Mouse (Mus musculus): ENCODE measurements around the gene Llcfc1. TPM values are rescaled to one million over a fixed set of nuclear protein-coding genes. Genes with fewer than 3 reads are reported as not detected.

The Llcfc1 gene
- polyA plus RNA-seq, 1 experiment from 2014 or later, result not detected

- 79% methylated on average over 5 of the region's 5 CpGs for WGBS
- Histone ChIP-seq H3K9me3 (replicated peaks) (no peaks in the 10 kb centered on the region), H3K27ac (ENCODE audit: poor library complexity, severe bottlenecking) (no peak overlapping the region), H3K9ac (no peak overlapping the region), H3K4me1 (replicated peaks) (no peaks in the 10 kb centered on the region), H3K27me3 (replicated peaks) (no peaks in the 10 kb centered on the region), H3K36me3 (no peaks in the 10 kb centered on the region), H3K4me2 (no peak overlapping the region), H3K4me3 (no peak overlapping the region)
- ATAC-seq (ENCODE audit: insufficient number of reproducible peaks, low FRiP score), result no peak
These were observed 31.1 kb upstream of the Llcfc1 start for GRCm38 (mm10) chr6:41653173-41653572.

- Histone ChIP-seq H3K27me3 (replicated peaks) (no peaks in the 10 kb centered on the region), H3K4me2 (no peak overlapping the region), H3K9ac (no peak overlapping the region), H3K9me3 (replicated peaks) (no peaks in the 10 kb centered on the region), H3K4me1 (replicated peaks) (no peaks in the 10 kb centered on the region), H3K27ac (ENCODE audit: poor library complexity, severe bottlenecking) (no peak overlapping the region), H3K36me3 (no peaks in the 10 kb centered on the region), H3K4me3 (no peak overlapping the region)
- no peak for ATAC-seq (ENCODE audit: insufficient number of reproducible peaks, low FRiP score)
- 63% methylated on average over 8 of the region's 8 CpGs for WGBS
These were observed 29.6 kb upstream of the Llcfc1 start for GRCm38 (mm10) chr6:41654648-41655047.

GRCm38 (mm10) chr6:41658487-41658886, 25.7 kb upstream of the Llcfc1 start:
- H3K9me3 ChIP-seq (replicated peaks), result no peaks in the 10 kb centered on the region
- no peaks in the 10 kb centered on the region for H3K4me1 ChIP-seq (replicated peaks)
- no peak overlapping the region for H3K9ac ChIP-seq
- no peak overlapping the region for H3K27ac ChIP-seq (ENCODE audit: poor library complexity, severe bottlenecking)
- H3K36me3 ChIP-seq, result no peaks in the 10 kb centered on the region
- no peak for ATAC-seq (ENCODE audit: insufficient number of reproducible peaks, low FRiP score)
- H3K27me3 ChIP-seq (replicated peaks), result no peaks in the 10 kb centered on the region
- no peak overlapping the region for H3K4me2 ChIP-seq
- WGBS, result 44% methylated on average over 1 of the region's 1 CpGs
- no peak overlapping the region for H3K4me3 ChIP-seq

- H3K36me3 ChIP-seq, result no peaks in the 10 kb centered on the region
- no peak overlapping the region for H3K4me3 ChIP-seq
- ATAC-seq (ENCODE audit: insufficient number of reproducible peaks, low FRiP score), result no peak
- no peaks in the 10 kb centered on the region for H3K4me1 ChIP-seq (replicated peaks)
- no peak overlapping the region for H3K4me2 ChIP-seq
- H3K27me3 ChIP-seq (replicated peaks), result no peaks in the 10 kb centered on the region
- H3K9me3 ChIP-seq (replicated peaks), result no peaks in the 10 kb centered on the region
- no peak overlapping the region for H3K27ac ChIP-seq (ENCODE audit: poor library complexity, severe bottlenecking)
- H3K9ac ChIP-seq, result no peak overlapping the region
- 35% methylated on average over 2 of the region's 2 CpGs for WGBS
These were observed 21.9 kb upstream of the Llcfc1 start for GRCm38 (mm10) chr6:41662320-41662719.

- Histone ChIP-seq H3K27me3 (replicated peaks) (no peaks in the 10 kb centered on the region), H3K4me2 (no peak overlapping the region), H3K4me1 (replicated peaks) (no peaks in the 10 kb centered on the region), H3K4me3 (no peak overlapping the region), H3K36me3 (no peaks in the 10 kb centered on the region), H3K27ac (ENCODE audit: poor library complexity, severe bottlenecking) (no peak overlapping the region), H3K9me3 (replicated peaks) (peaks cover 5% of the 10 kb centered on the region; the same call in 1 of the 2 replicates), H3K9ac (no peak overlapping the region)
- WGBS, result 88% methylated on average over 2 of the region's 2 CpGs
- no peak for ATAC-seq (ENCODE audit: insufficient number of reproducible peaks, low FRiP score)
These were observed 7.7 kb upstream of the Llcfc1 start for GRCm38 (mm10) chr6:41676530-41676929.

- Histone ChIP-seq H3K9ac (no peak within 1 kb of the TSS), H3K4me2 (no peak within 1 kb of the TSS), H3K27me3 (replicated peaks) (no peaks in the 10 kb centered on the region), H3K4me1 (replicated peaks) (no peaks in the 10 kb centered on the region), H3K36me3 (no peaks in the 10 kb centered on the region), H3K27ac (ENCODE audit: poor library complexity, severe bottlenecking) (no peak within 1 kb of the TSS), H3K4me3 (no peak within 1 kb of the TSS), H3K9me3 (replicated peaks) (no peaks in the 10 kb centered on the region)
- 70% methylated on average over 1 of the region's 1 CpGs for WGBS
- no peak for ATAC-seq (ENCODE audit: insufficient number of reproducible peaks, low FRiP score)
These were observed 3.6 kb upstream of the Llcfc1 start, which contains the start of gene Trpv5 for GRCm38 (mm10) chr6:41680669-41681068. Gene Trpv5, minus strand, starts transcription at chr6:41680769.

- Histone ChIP-seq H3K4me3 (no peak overlapping the region), H3K4me2 (no peak overlapping the region), H3K9ac (no peak overlapping the region), H3K27me3 (replicated peaks) (no peaks in the 10 kb centered on the region), H3K36me3 (no peaks in the 10 kb centered on the region), H3K27ac (ENCODE audit: poor library complexity, severe bottlenecking) (no peak overlapping the region), H3K9me3 (replicated peaks) (no peaks in the 10 kb centered on the region), H3K4me1 (replicated peaks) (no peaks in the 10 kb centered on the region)
- no peak for ATAC-seq (ENCODE audit: insufficient number of reproducible peaks, low FRiP score)
- WGBS, result 88% methylated on average over 5 of the region's 5 CpGs
These were observed 2.6 kb upstream of the Llcfc1 start for GRCm38 (mm10) chr6:41681656-41682055.

- no peak for ATAC-seq (ENCODE audit: insufficient number of reproducible peaks, low FRiP score)
- no peak overlapping the region for H3K27ac ChIP-seq (ENCODE audit: poor library complexity, severe bottlenecking)
These were observed 680 bp downstream of the Llcfc1 start for GRCm38 (mm10) chr6:41684911-41685310.

GRCm38 (mm10) chr6:41685596-41685995, 1.4 kb downstream of the Llcfc1 start:
- Histone ChIP-seq H3K4me3 (no peak overlapping the region), H3K9ac (no peak overlapping the region), H3K27me3 (replicated peaks) (no peaks in the 10 kb centered on the region), H3K27ac (ENCODE audit: poor library complexity, severe bottlenecking) (no peak overlapping the region), H3K4me2 (no peak overlapping the region), H3K4me1 (replicated peaks) (no peaks in the 10 kb centered on the region), H3K36me3 (no peaks in the 10 kb centered on the region), H3K9me3 (replicated peaks) (no peaks in the 10 kb centered on the region)
- 82% methylated on average over 3 of the region's 3 CpGs for WGBS
- no peak for ATAC-seq (ENCODE audit: insufficient number of reproducible peaks, low FRiP score)

More at GRCm38 (mm10) chr6:41684911-41685310, 680 bp downstream of the Llcfc1 start:
- 29% methylated on average over 5 of the region's 5 CpGs for WGBS
- Histone ChIP-seq H3K36me3 (no peaks in the 10 kb centered on the region), H3K9ac (no peak overlapping the region), H3K4me3 (no peak overlapping the region), H3K27me3 (replicated peaks) (no peaks in the 10 kb centered on the region), H3K4me1 (replicated peaks) (no peaks in the 10 kb centered on the region), H3K4me2 (no peak overlapping the region), H3K9me3 (replicated peaks) (no peaks in the 10 kb centered on the region)

- H3K9me3 ChIP-seq (replicated peaks), result no peaks in the 10 kb centered on the region
- ATAC-seq (ENCODE audit: insufficient number of reproducible peaks, low FRiP score), result no peak
- H3K4me3 ChIP-seq, result no peak overlapping the region
These were observed 8.0 kb downstream of the Llcfc1 start for GRCm38 (mm10) chr6:41692200-41692599.

GRCm38 (mm10) chr6:41694407-41694806, 10.2 kb downstream of the Llcfc1 start:
- Histone ChIP-seq H3K4me2 (no peak overlapping the region), H3K9me3 (replicated peaks) (no peaks in the 10 kb centered on the region), H3K27ac (ENCODE audit: poor library complexity, severe bottlenecking) (no peak overlapping the region), H3K9ac (no peak overlapping the region), H3K4me1 (replicated peaks) (no peaks in the 10 kb centered on the region), H3K36me3 (no peaks in the 10 kb centered on the region), H3K4me3 (no peak overlapping the region), H3K27me3 (replicated peaks) (no peaks in the 10 kb centered on the region)
- WGBS, result 64% methylated on average over 1 of the region's 1 CpGs
- no peak for ATAC-seq (ENCODE audit: insufficient number of reproducible peaks, low FRiP score)

More at GRCm38 (mm10) chr6:41692200-41692599, 8.0 kb downstream of the Llcfc1 start:
- Histone ChIP-seq H3K27ac (ENCODE audit: poor library complexity, severe bottlenecking) (no peak overlapping the region), H3K9ac (no peak overlapping the region), H3K27me3 (replicated peaks) (no peaks in the 10 kb centered on the region), H3K4me1 (replicated peaks) (no peaks in the 10 kb centered on the region), H3K36me3 (no peaks in the 10 kb centered on the region), H3K4me2 (no peak overlapping the region)

GRCm38 (mm10) chr6:41701245-41701644, 17.0 kb downstream of the Llcfc1 start:
- H3K4me3 ChIP-seq, result 0 out of 2 replicates have a peak overlapping the region, but pooled peaks have one; percentile 20
- ATAC-seq (ENCODE audit: insufficient number of reproducible peaks, low FRiP score), result no peak
- H3K27me3 ChIP-seq (replicated peaks), result no peaks in the 10 kb centered on the region
- H3K4me1 ChIP-seq (replicated peaks), result no peaks in the 10 kb centered on the region
- 56% methylated on average over 1 of the region's 1 CpGs for WGBS
- no peak overlapping the region for H3K27ac ChIP-seq (ENCODE audit: poor library complexity, severe bottlenecking)
- no peak overlapping the region for H3K4me2 ChIP-seq
- no peak overlapping the region for H3K9ac ChIP-seq
- H3K36me3 ChIP-seq, result no peaks in the 10 kb centered on the region
- H3K9me3 ChIP-seq (replicated peaks), result no peaks in the 10 kb centered on the region

Measured in heart, embryonic 12.5 days (tissue).